In genomic region chr15:56014059-56014620, GRCm38 (mm10) we compare ENCODE assay signal across 15 mouse cellular contexts.
A peak's percentile ranks its signal among the peaks of the same experiment; 100 is the strongest.
DNase-seq lines count a peak whose midpoint lies in the region; ATAC-seq and TF ChIP-seq lines count a peak whose summit lies in the region.
"Had no signal": no experiment of that assay in that cellular context is flagged by ENCODE, and none has a peak within 500 bp of the region (broad histone marks: within the 10 kb centered on the region; RNA-seq: fewer than 3 reads in every experiment).

No protein-coding gene starts in this region.

- no peak for TF ChIP-seq CTCF in C2C12 (IDR thresholded peaks at IDR 0.05; ENCODE audit: control insufficient read depth, insufficient read depth, insufficient read length)

- WGBS in heart, embryonic 16.5 days = 39% methylated on average over 8 of the region's 8 CpGs
- 83% methylated on average over 8 of the region's 8 CpGs for WGBS in hindbrain, embryonic 11.5 days
- 85% methylated on average over 8 of the region's 8 CpGs for WGBS in hindbrain, embryonic 10.5 days

- H3K9ac ChIP-seq in heart, embryonic 16.5 days (ENCODE audit: low read length) = no peak overlapping the region; the same call in 1 of the 2 replicates
- H3K9ac ChIP-seq in hindbrain, embryonic 11.5 days (ENCODE audit: low read depth, low read length) = no peak overlapping the region
- H3K9ac ChIP-seq: liver, embryonic 14.5 days; stomach, embryonic 15.5 days had no signal

- H3K79me3 ChIP-seq in C2C12 (ENCODE audit: low read depth) = no peaks in the 10 kb centered on the region

- no peaks in the 10 kb centered on the region for H3K36me3 ChIP-seq in C2C12 (ENCODE audit: control insufficient read depth, insufficient read depth)
- no peaks in the 10 kb centered on the region for H3K36me3 ChIP-seq in heart, embryonic 16.5 days (ENCODE audit: control insufficient read depth, insufficient read depth)
- H3K36me3 ChIP-seq in hindbrain, embryonic 11.5 days (ENCODE audit: control insufficient read depth, insufficient read depth, low read length) = no peaks in the 10 kb centered on the region
- H3K36me3 ChIP-seq in hindbrain, embryonic 10.5 days = no peaks in the 10 kb centered on the region
- H3K36me3 ChIP-seq: limb, embryonic 10.5 days; stomach, embryonic 15.5 days had no signal

- peak; percentile 75 for DNase-seq in adrenal gland, postnatal 10 days
- peak; percentile 88 for DNase-seq in heart, adult 11 months
- no peak for DNase-seq in thymus, postnatal 36 days
- DNase-seq in retina, postnatal 1 day = no peak
- no peak for DNase-seq in hindbrain, embryonic 11.5 days (ENCODE audit: low spot score)
- no peak for DNase-seq in hindbrain, embryonic 10.5 days (ENCODE audit: low spot score)
- DNase-seq: kidney, adult 9 months; right cerebral cortex, postnatal 4 days; thymus, postnatal 14 days had no signal

- no peak overlapping the region for H3K4me2 ChIP-seq in heart, embryonic 16.5 days (ENCODE audit: low read depth, low read length)
- H3K4me2 ChIP-seq in hindbrain, embryonic 11.5 days (replicated peaks; ENCODE audit: low read depth, low read length) = no peak overlapping the region
- H3K4me2 ChIP-seq: stomach, embryonic 15.5 days had no signal

- no peak overlapping the region for H3K4me3 ChIP-seq in C2C12 (ENCODE audit: insufficient read depth, poor library complexity, severe bottlenecking)
- H3K4me3 ChIP-seq in heart, embryonic 16.5 days (ENCODE audit: low read length) = no peak overlapping the region
- H3K4me3 ChIP-seq in hindbrain, embryonic 11.5 days (ENCODE audit: low read depth, low read length) = no peak overlapping the region
- H3K4me3 ChIP-seq in hindbrain, embryonic 10.5 days = no peak overlapping the region
- H3K4me3 ChIP-seq: limb, embryonic 10.5 days; stomach, embryonic 15.5 days had no signal

- no peak overlapping the region for H3ac ChIP-seq in C2C12 (ENCODE audit: control insufficient read depth, insufficient read length, low read depth)

- H3K9me3 ChIP-seq in heart, embryonic 16.5 days (replicated peaks; ENCODE audit: control insufficient read depth, low read length) = no peaks in the 10 kb centered on the region
- H3K9me3 ChIP-seq in hindbrain, embryonic 11.5 days (ENCODE audit: control insufficient read depth, low read length) = no peaks in the 10 kb centered on the region
- no peaks in the 10 kb centered on the region for H3K9me3 ChIP-seq in hindbrain, embryonic 10.5 days
- H3K9me3 ChIP-seq: limb, embryonic 10.5 days; stomach, embryonic 15.5 days had no signal

- H3K27me3 ChIP-seq in C2C12 (ENCODE audit: control insufficient read depth, insufficient read depth, insufficient read length) = no peaks in the 10 kb centered on the region
- no peaks in the 10 kb centered on the region for H3K27me3 ChIP-seq in heart, embryonic 16.5 days (ENCODE audit: control insufficient read depth, insufficient read depth, low read length)
- no peaks in the 10 kb centered on the region for H3K27me3 ChIP-seq in hindbrain, embryonic 11.5 days (ENCODE audit: control insufficient read depth, insufficient read depth, low read length)
- no peaks in the 10 kb centered on the region for H3K27me3 ChIP-seq in hindbrain, embryonic 10.5 days (ENCODE audit: insufficient read depth, poor library complexity, severe bottlenecking)
- H3K27me3 ChIP-seq: stomach, embryonic 15.5 days had no signal

- no peaks in the 10 kb centered on the region for H3K79me2 ChIP-seq in C2C12 (ENCODE audit: control insufficient read depth, insufficient read depth)

- H3K4me1 ChIP-seq in heart, embryonic 16.5 days (ENCODE audit: control insufficient read depth, insufficient read depth, low read length) = 0 out of 2 replicates have a peak, but pooled peaks cover 6% of the 10 kb centered on the region
- H3K4me1 ChIP-seq in hindbrain, embryonic 11.5 days (replicated peaks; ENCODE audit: control insufficient read depth, insufficient read depth, low read length) = no peaks in the 10 kb centered on the region
- no peaks in the 10 kb centered on the region for H3K4me1 ChIP-seq in hindbrain, embryonic 10.5 days (replicated peaks)
- H3K4me1 ChIP-seq: limb, embryonic 10.5 days; stomach, embryonic 15.5 days had no signal

- peak overlapping the region; percentile 91 for H3K27ac ChIP-seq in heart, embryonic 16.5 days (ENCODE audit: low read length)
- H3K27ac ChIP-seq in hindbrain, embryonic 11.5 days (ENCODE audit: low read depth, low read length) = no peak overlapping the region
- H3K27ac ChIP-seq in hindbrain, embryonic 10.5 days = no peak overlapping the region
- H3K27ac ChIP-seq: hindbrain, postnatal 0 days; limb, embryonic 10.5 days; liver, embryonic 14.5 days; stomach, embryonic 15.5 days had no signal

- ATAC-seq in heart, embryonic 16.5 days (replicated peaks; ENCODE audit: extremely low read depth, insufficient read depth, low FRiP score) = peak; percentile 97
- no peak for ATAC-seq in hindbrain, embryonic 11.5 days (ENCODE audit: low FRiP score)
- ATAC-seq: hindbrain, postnatal 0 days had no signal

TF ChIP-seq in C2C12, 6 proteins besides CTCF, POLR2A, EP300 and RAD21:
- TF ChIP-seq MYOD1 (IDR thresholded peaks at IDR 0.05; ENCODE audit: control insufficient read depth, insufficient read length, low read depth) = peak; percentile 16
- TF ChIP-seq MYOG (IDR thresholded peaks at IDR 0.05; ENCODE audit: control insufficient read depth, extremely low read depth, insufficient read length) = no peak

Comparison
In these comparisons a context has a peak if more than half of its experiments do, and no peak if none do; other contexts are left out.
1. DNase-seq: peak in adrenal gland, postnatal 10 days (single experiment) and heart, adult 11 months (single experiment); none in thymus, postnatal 36 days (0 of 2), retina, postnatal 1 day (single experiment), hindbrain, embryonic 11.5 days (single experiment) and hindbrain, embryonic 10.5 days (single experiment).